8 mouse cellular contexts compared by ENCODE assay signal in the genomic region with DNA sequence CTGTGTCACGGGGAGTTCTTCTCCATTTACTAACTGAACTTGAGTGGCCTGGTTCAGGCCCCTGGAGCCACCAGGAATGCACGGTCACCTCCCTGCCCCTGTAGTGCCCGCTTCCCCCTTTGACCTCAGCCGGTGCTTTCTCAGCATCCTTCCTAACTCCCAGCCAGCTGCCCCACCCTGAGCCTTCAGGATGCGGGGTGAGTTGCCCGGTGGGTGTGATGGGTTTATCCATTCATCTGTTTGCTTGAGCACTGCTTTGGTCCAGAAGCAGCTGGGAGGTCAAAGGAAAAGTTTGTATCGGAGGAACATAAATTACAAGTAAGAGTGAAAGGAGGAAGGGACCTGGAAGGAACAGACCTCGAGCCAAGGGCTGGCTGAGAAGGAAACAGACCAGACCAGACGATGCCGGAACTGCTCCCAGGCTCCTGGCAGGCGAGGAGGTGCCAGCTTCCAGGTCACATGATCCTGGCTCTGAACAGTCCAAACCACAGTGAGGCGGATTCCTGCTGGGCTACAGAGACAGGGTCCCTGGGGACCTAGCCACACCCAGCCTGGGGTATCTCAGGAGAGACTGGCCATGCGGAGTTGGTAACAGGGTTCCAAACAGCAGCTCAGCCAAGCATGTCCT. TPM values are rescaled to one million over a fixed set of nuclear protein-coding genes. Genes with fewer than 3 reads are reported as not detected.
DNase-seq lines count a peak whose midpoint lies in the region; ATAC-seq and TF ChIP-seq lines count a peak whose summit lies in the region.
"Had no signal": no experiment of that assay in that cellular context is flagged by ENCODE, and none has a peak within 500 bp of the region (broad histone marks: within the 10 kb centered on the region; RNA-seq: fewer than 3 reads in every experiment).

No protein-coding gene starts in this region.

- H3K4me3 ChIP-seq in left cerebral cortex, adult 2 months = no peak overlapping the region

- ATAC-seq in activated CD4-positive, CD25-positive, alpha-beta regulatory T cell, adult 4 months = no peak

- TF ChIP-seq CTCF in left cerebral cortex, adult 2 months (IDR thresholded peaks at IDR 0.05) = no peak

- peak overlapping the region; percentile 28; the same call in 1 of the 2 replicates for H3K27ac ChIP-seq in left cerebral cortex, adult 2 months
- H3K27ac ChIP-seq: macrophage had no signal

- DNase-seq in MN1 (ENCODE audit: low spot score) = peak; percentile 95
- DNase-seq in adrenal gland, postnatal 10 days = peak; percentile 79
- DNase-seq in fibroblast of lung, adult 2 months (ENCODE audit: low read depth) = peak; percentile 97
- DNase-seq in heart, postnatal 14 days = peak; percentile 59 to 71
- peak; percentile 31 to 45 for DNase-seq in left cerebral cortex, adult 2 months (ENCODE audit: extremely low spot score in 1 of 2, low spot score in 2 of 2)
- DNase-seq in ovary, postnatal 14 days (ENCODE audit: low spot score) = peak; percentile 28

- intact Hi-C loops in heart, postnatal 14 days (cut with DNase I) = no loop called here
- intact Hi-C loops in left cerebral cortex, adult 2 months (cut with DNase I) = no loop called here

RNA-seq across cellular contexts. Expression of a gene that starts 16.1 kb away (rescaled TPM):
- 10 to 100 TPM in 1 of 2 experiments, 1 to 10 TPM in 1; 9.7 to 11.7 TPM for total RNA-seq in adrenal gland, postnatal 10 days (2021)
- 10 to 100 TPM; 23.8 to 25.0 TPM for total RNA-seq in heart, postnatal 14 days (2021)
- total RNA-seq in left cerebral cortex, adult 2 months (2021) = 1 to 10 TPM; 2.9 to 4.7 TPM
- not detected for polyA plus RNA-seq in activated CD4-positive, CD25-positive, alpha-beta regulatory T cell, adult 4 months (2017; shearing (Covaris generic))

Comparison
In these comparisons a context has a peak if more than half of its experiments do, and no peak if none do; other contexts are left out.
1. DNase-seq: peak in every context shown above with its lines; median percentile 97 in fibroblast of lung, adult 2 months; 95 in MN1; 79 in adrenal gland, postnatal 10 days; 65 in heart, postnatal 14 days; 38 in left cerebral cortex, adult 2 months; 28 in ovary, postnatal 14 days.